Mouse (Mus musculus) liver, adult 2 months (tissue): ENCODE results near the gene Tdp2.
A peak's percentile ranks its signal among the peaks of the same experiment; 100 is the strongest.

Experiments
- CTCF ChIP-seq: fragments of 200-500 bp; IDR thresholded peaks from 2 replicates; pipeline ENCODE4 v1.5.1; 2011; ENCODE audit warnings: low read depth, low read length, control low read depth
- POLR2A ChIP-seq: fragments of 200-500 bp; IDR thresholded peaks from 2 replicates; pipeline ENCODE4 v1.6.1; 2011; ENCODE audit warnings: low read length, control low read depth; ENCODE audit not compliant: insufficient read depth; ENCODE audit errors: extremely low read depth

DNA sequence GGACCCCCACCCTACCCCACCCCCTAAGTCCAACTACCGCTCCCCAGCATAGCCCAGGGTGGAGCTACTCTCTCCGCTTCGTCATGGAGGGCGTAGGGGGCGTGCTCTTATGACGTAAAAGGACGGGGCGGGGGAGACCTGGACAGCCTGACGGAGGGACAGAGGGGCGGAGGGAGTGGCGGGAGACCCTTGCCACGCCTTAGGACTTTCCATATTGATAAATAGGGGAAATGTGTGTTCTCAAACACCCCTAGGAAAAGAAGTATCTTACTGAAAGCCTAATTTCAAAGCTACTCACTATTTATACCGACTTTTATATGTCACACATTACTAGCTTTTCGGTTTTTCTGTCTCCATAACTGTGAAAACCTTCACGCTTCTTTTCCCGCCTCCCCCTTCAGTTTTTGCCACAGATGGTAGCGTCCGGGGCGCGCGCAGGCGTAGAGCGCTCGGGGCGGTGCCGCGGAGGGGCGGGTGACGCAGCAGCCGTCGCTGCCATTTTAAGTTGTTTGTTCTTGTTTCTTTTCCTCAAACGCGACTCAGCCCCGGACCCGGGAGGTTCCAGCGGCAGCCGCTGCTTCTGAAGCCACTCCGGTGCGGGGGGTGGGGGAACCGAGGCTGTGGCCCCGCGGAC lies 30.7 kb upstream of the Tdp2 start:
- TF ChIP-seq CTCF, result no peak
- peak; percentile 100 for TF ChIP-seq POLR2A
